Mouse (Mus musculus): ENCODE data around the gene Slco1a1. TPM values are rescaled to one million over a fixed set of nuclear protein-coding genes. Genes with fewer than 3 reads are reported as not detected.

The Slco1a1 gene
- total RNA-seq (2023): not detected

GRCm38 (mm10) chr6:141946862-141947261, at the start of gene Slco1a1:
Gene Slco1a1, minus strand, starts transcription at chr6:141946962.

Other genes with a start within 250 kb of the Slco1a1 start
- not detected for gene Gm5724, start 173.2 kb downstream of the Slco1a1 start, total RNA-seq (2023)
- gene Slco1a4, start 90.8 kb downstream of the Slco1a1 start, total RNA-seq (2023): not detected
- gene Gm6614, start 64.5 kb upstream of the Slco1a1 start, total RNA-seq (2023): not detected

All from neutrophil, adult 59 days (primary cell).